Mouse (Mus musculus): ENCODE results near the gene Tiam1. TPM values are rescaled to one million over a fixed set of nuclear protein-coding genes. Genes with fewer than 3 reads are reported as not detected.
"Not testable (repeated sequence)": the region's sequence is repeated elsewhere in the genome, so short reads cannot be mapped to it uniquely, and the experiment has no call there.

Tiam1 gene
- polyA plus RNA-seq, 1 experiment: 14.1 TPM

DNA sequence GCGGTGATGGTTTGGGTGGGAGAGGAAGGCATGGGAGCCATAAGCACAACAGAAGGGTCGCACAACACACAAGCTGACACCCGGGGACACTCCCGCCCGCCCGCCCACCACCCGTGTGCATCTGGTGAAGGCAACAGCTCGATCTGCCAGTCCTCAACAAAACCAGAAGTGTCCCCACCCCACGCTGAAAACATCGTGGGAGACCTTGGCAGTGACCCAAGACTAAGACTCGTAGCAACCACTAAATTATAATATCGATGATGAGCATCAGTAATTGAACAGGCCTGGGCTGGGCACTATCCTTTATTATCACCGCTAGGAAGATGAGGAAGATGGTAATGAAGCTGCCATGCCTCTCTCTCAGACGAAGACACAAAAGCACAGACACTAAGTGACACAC lies 58.0 kb downstream of the Tiam1 start:
- Histone ChIP-seq H3K27ac (ENCODE audit: control insufficient read depth, insufficient read depth, low read length) (no peak overlapping the region), H3K27me3 (ENCODE audit: control insufficient read depth, insufficient read depth, low read length) (no peaks in the 10 kb centered on the region), H3K36me3 (ENCODE audit: control insufficient read depth, insufficient read depth, low read length) (no peaks in the 10 kb centered on the region), H3K4me3 (ENCODE audit: control insufficient read depth, insufficient read depth, low read length) (no peak overlapping the region), H3K4me1 (replicated peaks; ENCODE audit: control insufficient read depth, insufficient read depth, low read length) (peaks cover 21% of the 10 kb centered on the region)
- TF ChIP-seq CTCF (IDR thresholded peaks at IDR 0.05; ENCODE audit: borderline replicate concordance, control insufficient read depth, extremely low read depth, insufficient read depth, low read length, poor library complexity) (no peak), POLR2A (IDR thresholded peaks at IDR 0.05; ENCODE audit: control insufficient read depth, extremely low read depth, insufficient read depth, low read length, poor library complexity) (no peak)
- no peak for DNase-seq
- WGBS: 81% methylated on average over 14 of the region's 14 CpGs

DNA sequence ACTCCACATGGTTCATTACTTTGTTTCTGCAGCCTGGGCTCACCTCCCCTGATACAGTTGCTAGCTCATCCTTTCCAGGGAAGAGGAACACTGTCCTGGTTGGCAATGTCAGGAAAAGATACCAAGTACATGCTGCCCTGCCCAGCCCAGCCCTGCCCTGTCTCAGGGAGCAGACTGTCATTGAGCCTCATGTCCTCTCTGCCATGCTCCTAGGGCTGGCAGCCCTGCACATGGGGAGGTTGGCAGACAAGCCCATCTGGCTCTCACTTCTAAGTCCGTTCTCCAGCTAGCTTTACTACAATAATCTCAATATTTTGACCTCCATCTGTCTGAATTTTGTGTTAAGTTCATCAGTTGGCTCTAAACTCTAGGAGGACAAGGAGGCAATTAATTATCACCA lies 62.4 kb downstream of the Tiam1 start:
- TF ChIP-seq CTCF (IDR thresholded peaks at IDR 0.05; ENCODE audit: borderline replicate concordance, control insufficient read depth, extremely low read depth, insufficient read depth, low read length, poor library complexity) (no peak), POLR2A (IDR thresholded peaks at IDR 0.05; ENCODE audit: control insufficient read depth, extremely low read depth, insufficient read depth, low read length, poor library complexity) (no peak)
- Histone ChIP-seq H3K36me3 (ENCODE audit: control insufficient read depth, insufficient read depth, low read length) (no peaks in the 10 kb centered on the region), H3K4me3 (ENCODE audit: control insufficient read depth, insufficient read depth, low read length) (no peak overlapping the region), H3K27ac (ENCODE audit: control insufficient read depth, insufficient read depth, low read length) (no peak overlapping the region), H3K4me1 (replicated peaks; ENCODE audit: control insufficient read depth, insufficient read depth, low read length) (0 out of 2 replicates have a peak, but pooled peaks cover 1% of the 10 kb centered on the region), H3K27me3 (ENCODE audit: control insufficient read depth, insufficient read depth, low read length) (no peaks in the 10 kb centered on the region)
- no peak for DNase-seq
- WGBS: 93% methylated on average over 1 of the region's 1 CpGs

DNA sequence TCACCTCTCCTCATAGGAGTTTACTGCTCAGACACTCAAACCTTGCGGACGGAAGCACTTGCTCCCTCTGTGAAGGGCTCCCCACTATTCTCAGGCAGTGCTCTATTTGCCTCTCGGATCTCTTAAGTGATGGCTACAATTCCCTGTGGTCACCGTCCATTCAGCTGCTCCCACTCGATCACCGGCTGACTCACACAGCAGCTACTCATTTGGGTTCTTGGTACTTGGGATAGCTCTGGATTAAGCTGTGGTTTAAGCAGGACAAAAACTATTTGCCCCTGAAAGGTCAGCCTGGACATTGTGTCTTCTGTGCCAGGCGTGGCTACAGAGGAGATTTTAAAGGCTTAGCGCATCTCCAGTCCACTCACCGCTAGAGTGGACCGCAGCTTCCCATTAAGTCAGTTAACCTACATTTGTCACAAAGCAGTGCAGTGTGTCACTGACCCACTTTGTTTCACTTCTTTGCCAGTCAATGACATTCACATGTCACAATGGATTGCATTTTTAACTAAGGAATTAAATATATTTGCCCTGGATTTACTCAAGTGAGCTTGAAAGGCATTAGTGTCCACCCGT lies 64.7 kb downstream of the Tiam1 start:
- H3K36me3 ChIP-seq (ENCODE audit: control insufficient read depth, insufficient read depth, low read length): no peaks in the 10 kb centered on the region
- H3K27ac ChIP-seq (ENCODE audit: control insufficient read depth, insufficient read depth, low read length): no peak overlapping the region
- DNase-seq: no peak
- TF ChIP-seq POLR2A (IDR thresholded peaks at IDR 0.05; ENCODE audit: control insufficient read depth, extremely low read depth, insufficient read depth, low read length, poor library complexity) (no peak), CTCF (IDR thresholded peaks at IDR 0.05; ENCODE audit: borderline replicate concordance, control insufficient read depth, extremely low read depth, insufficient read depth, low read length, poor library complexity) (no peak)
- H3K27me3 ChIP-seq (ENCODE audit: control insufficient read depth, insufficient read depth, low read length): no peaks in the 10 kb centered on the region
- no peak overlapping the region for H3K4me3 ChIP-seq (ENCODE audit: control insufficient read depth, insufficient read depth, low read length)
- WGBS: 98% methylated on average over 11 of the region's 11 CpGs
- H3K4me1 ChIP-seq (replicated peaks; ENCODE audit: control insufficient read depth, insufficient read depth, low read length): no peaks in the 10 kb centered on the region

DNA sequence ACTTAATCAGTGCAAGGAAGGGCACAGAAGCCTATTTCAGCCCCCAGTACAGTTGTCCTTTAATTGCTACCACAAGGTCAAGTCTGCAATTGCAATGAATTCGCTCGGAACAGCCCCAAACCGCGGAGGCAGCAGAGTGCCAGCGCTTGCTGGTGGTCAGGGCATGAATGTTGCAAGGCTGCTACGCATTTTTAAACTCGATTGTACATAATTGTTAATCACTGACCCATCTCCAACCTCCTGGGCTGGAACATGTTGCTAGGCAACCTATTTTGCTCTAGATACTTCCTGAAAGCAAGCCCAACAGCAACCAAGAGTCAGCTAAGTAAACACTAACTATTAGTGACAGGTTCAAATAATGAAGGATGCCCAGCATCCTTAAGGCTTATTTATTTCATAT lies 70.1 kb downstream of the Tiam1 start:
- DNase-seq: no peak
- no peak overlapping the region for H3K4me3 ChIP-seq (ENCODE audit: control insufficient read depth, insufficient read depth, low read length)
- no peak overlapping the region for H3K27ac ChIP-seq (ENCODE audit: control insufficient read depth, insufficient read depth, low read length)
- H3K36me3 ChIP-seq (ENCODE audit: control insufficient read depth, insufficient read depth, low read length): no peaks in the 10 kb centered on the region
- WGBS: 76% methylated on average over 7 of the region's 7 CpGs
- H3K27me3 ChIP-seq (ENCODE audit: control insufficient read depth, insufficient read depth, low read length): no peaks in the 10 kb centered on the region
- H3K4me1 ChIP-seq (replicated peaks; ENCODE audit: control insufficient read depth, insufficient read depth, low read length): peaks cover 12% of the 10 kb centered on the region
- no peak for TF ChIP-seq CTCF (IDR thresholded peaks at IDR 0.05; ENCODE audit: borderline replicate concordance, control insufficient read depth, extremely low read depth, insufficient read depth, low read length, poor library complexity)
- no peak for TF ChIP-seq POLR2A (IDR thresholded peaks at IDR 0.05; ENCODE audit: control insufficient read depth, extremely low read depth, insufficient read depth, low read length, poor library complexity)

- WGBS: 19% methylated on average over 15 of the region's 15 CpGs
- Histone ChIP-seq H3K36me3 (ENCODE audit: control insufficient read depth, insufficient read depth, low read length) (no peaks in the 10 kb centered on the region), H3K27ac (ENCODE audit: control insufficient read depth, insufficient read depth, low read length) (no peak overlapping the region), H3K4me3 (ENCODE audit: control insufficient read depth, insufficient read depth, low read length) (no peak overlapping the region), H3K27me3 (ENCODE audit: control insufficient read depth, insufficient read depth, low read length) (no peaks in the 10 kb centered on the region), H3K4me1 (replicated peaks; ENCODE audit: control insufficient read depth, insufficient read depth, low read length) (peaks cover 12% of the 10 kb centered on the region)
- TF ChIP-seq POLR2A (IDR thresholded peaks at IDR 0.05; ENCODE audit: control insufficient read depth, extremely low read depth, insufficient read depth, low read length, poor library complexity) (no peak), CTCF (IDR thresholded peaks at IDR 0.05; ENCODE audit: borderline replicate concordance, control insufficient read depth, extremely low read depth, insufficient read depth, low read length, poor library complexity) (no peak)
- peak; percentile 33 for DNase-seq
Measured at GRCm38 (mm10) chr16:90072651-90073050, 70.9 kb downstream of the Tiam1 start.

DNA sequence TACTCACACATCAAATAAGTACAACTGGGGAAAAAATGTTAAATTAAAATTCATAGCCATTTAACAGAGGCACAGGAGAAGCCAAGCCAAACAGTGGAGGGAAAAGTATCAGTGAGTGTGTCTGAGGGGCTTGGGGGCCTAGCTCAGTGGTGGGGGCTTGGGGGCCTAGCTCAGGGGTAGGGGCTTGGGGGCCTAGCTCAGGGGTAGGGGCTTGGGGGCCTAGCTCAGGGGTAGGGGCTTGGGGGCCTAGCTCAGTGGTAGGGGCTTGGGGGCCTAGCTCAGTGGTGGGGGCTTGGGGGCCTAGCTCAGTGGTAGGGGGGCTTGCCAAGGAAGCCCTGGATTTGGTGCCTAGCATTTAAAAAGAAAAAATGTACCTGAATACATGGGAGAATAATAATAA lies 72.4 kb downstream of the Tiam1 start:
- not testable (repeated sequence) for H3K27me3 ChIP-seq (ENCODE audit: control insufficient read depth, insufficient read depth, low read length); H3K36me3 ChIP-seq (ENCODE audit: control insufficient read depth, insufficient read depth, low read length); DNase-seq; H3K4me3 ChIP-seq (ENCODE audit: control insufficient read depth, insufficient read depth, low read length); H3K27ac ChIP-seq (ENCODE audit: control insufficient read depth, insufficient read depth, low read length)
- peaks cover 12% of the 10 kb centered on the region for H3K4me1 ChIP-seq (replicated peaks; ENCODE audit: control insufficient read depth, insufficient read depth, low read length)

DNA sequence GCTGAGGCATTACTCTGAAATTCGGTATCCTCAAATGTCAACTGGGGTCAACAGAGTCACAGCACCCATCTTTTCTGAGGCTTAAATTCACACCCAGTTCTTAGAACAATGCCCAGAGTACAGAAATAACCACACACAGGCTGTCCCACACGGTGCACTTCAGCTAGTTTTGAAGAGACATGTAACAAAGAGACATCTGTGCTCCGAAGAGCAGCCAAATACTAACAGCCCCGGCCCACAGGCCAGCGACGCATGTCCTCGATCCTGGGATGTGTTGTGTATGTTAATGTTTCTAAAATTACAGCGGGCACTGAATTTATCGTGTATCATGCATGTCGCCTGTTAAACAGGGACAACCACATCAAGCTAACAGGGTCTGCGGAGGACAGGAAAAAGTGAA lies 73.5 kb downstream of the Tiam1 start:
- Histone ChIP-seq H3K4me3 (ENCODE audit: control insufficient read depth, insufficient read depth, low read length) (no peak overlapping the region), H3K36me3 (ENCODE audit: control insufficient read depth, insufficient read depth, low read length) (no peaks in the 10 kb centered on the region), H3K4me1 (replicated peaks; ENCODE audit: control insufficient read depth, insufficient read depth, low read length) (peaks cover 12% of the 10 kb centered on the region), H3K27ac (ENCODE audit: control insufficient read depth, insufficient read depth, low read length) (no peak overlapping the region), H3K27me3 (ENCODE audit: control insufficient read depth, insufficient read depth, low read length) (no peaks in the 10 kb centered on the region)
- no peak for DNase-seq
- 93% methylated on average over 11 of the region's 11 CpGs for WGBS
- TF ChIP-seq CTCF (IDR thresholded peaks at IDR 0.05; ENCODE audit: borderline replicate concordance, control insufficient read depth, extremely low read depth, insufficient read depth, low read length, poor library complexity): no peak
- no peak for TF ChIP-seq POLR2A (IDR thresholded peaks at IDR 0.05; ENCODE audit: control insufficient read depth, extremely low read depth, insufficient read depth, low read length, poor library complexity)
